Mouse (Mus musculus) bone marrow, adult 2 months (tissue): ENCODE results near the gene Mrgbp. TPM values are rescaled to one million over a fixed set of nuclear protein-coding genes. Genes with fewer than 3 reads are reported as not detected.

Experiments used
- H3K27ac ChIP-seq: fragments of 200-500 bp; 2 replicates; pipeline ENCODE4 v1.5.1; 2012; ENCODE audit warnings: low read depth, mild to moderate bottlenecking, control low read depth, inconsistent platforms, low read length; ENCODE audit not compliant: control insufficient read depth, poor library complexity, insufficient read depth
- H3K4me1 ChIP-seq: fragments of 200-500 bp; 2 replicates; pipeline ENCODE4 v1.6.1; 2011; ENCODE audit warnings: low read length; ENCODE audit not compliant: control insufficient read depth, insufficient read depth
- H3K4me3 ChIP-seq: fragments of 200-500 bp; replicated peaks from 2 replicates; pipeline ENCODE3; 2011; ENCODE audit warnings: mild to moderate bottlenecking, low read depth, low read length, control low read depth; ENCODE audit not compliant: control insufficient read depth
- CTCF ChIP-seq: fragments of 200-500 bp; IDR thresholded peaks from 2 replicates; pipeline ENCODE4 v1.5.1; 2011; ENCODE audit warnings: low read length, control low read depth; ENCODE audit not compliant: control insufficient read depth, insufficient read depth
- POLR2A ChIP-seq: fragments of 200-500 bp; IDR thresholded peaks from 2 replicates; pipeline ENCODE4 v1.6.1; 2011; ENCODE audit warnings: low read depth, mild to moderate bottlenecking, control low read depth, low read length, borderline replicate concordance; ENCODE audit not compliant: control insufficient read depth
- WGBS: fragments of 180-500 bp; shearing (Covaris S2); methylation state at CpG from one replicate; pipeline ENCODE4 v1.1.7; 2018; 5-methylcytosine and 5-hydroxymethylcytosine counted together
- polyA plus RNA-seq: library from polyadenylated mRNA; stranded (reverse); fragments of >200 nt; gene quantifications from 2 replicates; pipeline ENCODE4 v1.2.4, GENCODE M21; 2011; ENCODE audit warnings: low replicate concordance; ENCODE audit not compliant: missing spikeins, insufficient read depth, insufficient read length

Gene Mrgbp
- polyA plus RNA-seq, 1 experiment = 23.8 TPM

- Histone ChIP-seq H3K27ac (no peak overlapping the region), H3K4me3 (no peak overlapping the region), H3K4me1 (no peaks in the 10 kb centered on the region)
- TF ChIP-seq CTCF (no peak), POLR2A (no peak)
- 44% methylated on average over 9 of the region's 9 CpGs for WGBS
Measured at GRCm38 (mm10) chr2:180600569-180601021, 19.5 kb downstream of the Mrgbp start.

DNA sequence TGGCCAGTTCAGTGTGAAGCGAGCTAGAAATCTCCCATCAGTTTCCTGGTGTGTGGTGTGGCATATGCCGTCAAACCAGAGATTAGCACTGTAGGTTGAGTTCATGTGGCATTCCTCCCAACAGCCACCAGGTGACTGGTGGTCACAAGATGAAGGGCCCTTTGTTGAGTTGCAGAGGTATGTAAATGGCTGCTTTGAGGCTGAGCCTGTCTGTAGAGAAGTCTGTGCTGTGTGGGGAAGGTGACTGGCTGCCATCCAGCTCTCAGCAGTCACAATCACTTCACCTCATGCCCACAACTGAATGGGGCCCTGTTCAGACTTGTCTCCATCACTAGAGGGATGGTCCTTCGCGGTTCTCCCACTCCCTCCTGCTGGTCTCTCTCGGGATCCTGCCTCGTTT is 23.7 kb downstream of the Mrgbp start:
- Histone ChIP-seq H3K4me3 (no peak overlapping the region), H3K27ac (no peak overlapping the region), H3K4me1 (no peaks in the 10 kb centered on the region)
- 72% methylated on average over 6 of the region's 6 CpGs for WGBS
- TF ChIP-seq CTCF = no peak
- TF ChIP-seq POLR2A = no peak

DNA sequence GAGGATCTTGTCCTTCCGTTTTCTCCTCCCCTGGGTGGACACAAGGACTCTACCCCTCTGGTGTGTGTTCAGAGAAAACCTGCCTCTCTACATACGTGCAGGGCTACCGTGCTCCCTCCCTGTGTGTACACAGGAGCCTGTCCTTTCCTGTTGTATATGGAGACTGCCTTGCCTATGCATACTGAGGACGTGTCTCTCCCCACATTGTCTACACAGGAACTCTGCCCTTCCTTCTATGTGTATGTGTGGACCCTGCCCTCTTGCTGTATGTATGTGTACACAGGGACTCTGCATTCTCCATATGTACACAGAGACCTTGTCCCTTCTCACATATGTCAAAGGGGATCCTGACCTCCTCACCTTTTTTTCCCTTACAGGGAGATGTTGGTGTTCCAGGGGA is 29.2 kb downstream of the Mrgbp start:
- H3K27ac ChIP-seq = no peak overlapping the region

GRCm38 (mm10) chr2:180611882-180612281 is 30.8 kb downstream of the Mrgbp start:
- H3K27ac ChIP-seq = no peak overlapping the region
- TF ChIP-seq POLR2A = no peak
- TF ChIP-seq CTCF = no peak
- WGBS = 42% methylated on average over 2 of the region's 2 CpGs

More for the DNA sequence above, 29.2 kb downstream of the Mrgbp start:
- Histone ChIP-seq H3K4me1 (no peaks in the 10 kb centered on the region), H3K4me3 (no peak overlapping the region)
- 60% methylated on average over 4 of the region's 4 CpGs for WGBS
- TF ChIP-seq POLR2A (no peak), CTCF (no peak)

More at GRCm38 (mm10) chr2:180611882-180612281, 30.8 kb downstream of the Mrgbp start:
- H3K4me3 ChIP-seq = no peak overlapping the region
- H3K4me1 ChIP-seq = no peaks in the 10 kb centered on the region

Other genes starting within 250 kb of the Mrgbp start
- gene Gata5, start 246.6 kb upstream of the Mrgbp start, polyA plus RNA-seq = not detected in 2 replicates
- 5.5 and 15.6 TPM in 2 replicates for gene Slco4a1, start 125.1 kb upstream of the Mrgbp start, polyA plus RNA-seq
- gene Ntsr1, start 81.3 kb upstream of the Mrgbp start, polyA plus RNA-seq = not detected in 2 replicates
- 28.5 and 40.6 TPM in 2 replicates for gene Ogfr, start 7.9 kb downstream of the Mrgbp start, polyA plus RNA-seq
- gene Col9a3, start 16.5 kb downstream of the Mrgbp start, polyA plus RNA-seq = 0.56 and 1.4 TPM in 2 replicates
- gene Tcfl5, start 61.4 kb downstream of the Mrgbp start, polyA plus RNA-seq = 2.0 TPM in 1 of 2 replicates, not detected in the other
- gene Dido1, start 128.7 kb downstream of the Mrgbp start, polyA plus RNA-seq = 15.5 and 36.0 TPM in 2 replicates
- gene Gid8, start 128.8 kb downstream of the Mrgbp start, polyA plus RNA-seq = 79.0 and 81.5 TPM in 2 replicates
- 19.4 and 35.6 TPM in 2 replicates for gene Slc17a9, start 144.0 kb downstream of the Mrgbp start, polyA plus RNA-seq
- not detected in 2 replicates for gene Bhlhe23, start 195.6 kb downstream of the Mrgbp start, polyA plus RNA-seq